Mouse (Mus musculus): ENCODE measurements around the gene Shld2.

DNA sequence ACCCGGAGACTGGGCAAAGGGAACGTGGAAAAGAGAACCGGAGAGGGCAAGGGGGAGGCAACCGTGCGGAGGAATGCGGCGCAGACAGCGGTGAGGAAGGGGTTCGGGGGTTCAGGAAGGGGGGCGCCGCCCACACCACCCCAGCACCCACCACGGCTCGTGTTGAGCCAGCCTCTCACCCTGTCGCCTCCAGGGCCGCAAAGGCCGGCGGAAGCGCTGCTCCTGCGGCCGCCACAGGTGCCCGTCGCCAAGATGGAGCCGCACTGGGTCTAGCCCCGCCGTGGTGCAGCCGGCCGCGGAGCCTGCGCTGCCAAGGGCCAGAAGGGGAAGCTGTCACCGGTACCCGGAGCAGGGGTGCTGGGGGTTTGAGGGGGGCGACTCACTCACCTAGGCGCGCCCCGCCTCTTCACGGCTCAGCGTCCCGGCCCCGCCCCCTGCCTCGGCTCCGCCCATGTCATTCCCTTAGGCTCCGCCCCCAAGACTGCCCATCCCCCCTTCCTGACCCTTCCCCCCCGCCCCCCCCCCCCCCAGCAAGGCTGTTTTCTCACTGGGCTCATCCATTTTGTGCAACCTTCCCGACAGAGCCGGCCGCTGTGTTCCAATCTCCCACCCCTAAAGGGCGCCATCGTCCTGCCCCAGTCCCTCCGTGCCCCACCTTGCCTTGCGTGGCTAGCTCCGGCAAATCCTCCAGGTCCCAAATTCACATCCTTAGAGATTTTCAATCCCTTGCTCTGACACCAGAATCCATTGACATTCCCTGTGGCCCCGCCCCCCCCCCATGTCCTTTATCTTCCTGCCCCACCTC is 108.9 kb downstream of the Shld2 start, which contains the start of gene Gprin2:
- TF ChIP-seq CTCF (IDR thresholded peaks at IDR 0.05; ENCODE audit: low read depth) (no peak), EP300 (IDR thresholded peaks at IDR 0.05; ENCODE audit: low read depth) (no peak)

Measured in liver, postnatal 0 days (tissue).